Mouse (Mus musculus) embryonic facial prominence, embryonic 13.5 days (tissue): ENCODE data around the gene Csf3. TPM values are rescaled to one million over a fixed set of nuclear protein-coding genes. Genes with fewer than 3 reads are reported as not detected.

ENCODE experiments used
- polyA plus RNA-seq: library from polyadenylated mRNA; unstranded; fragments of >200 nt; fragmentation: Nextera tagmentation; extraction: Ambion mirVana; gene quantifications from 2 replicates; pipeline ENCODE4 v1.2.1, GENCODE M21; 2015

Gene Csf3
- polyA plus RNA-seq, 1 experiment from 2014 or later, result not detected

Other genes starting within 250 kb of the Csf3 start
- 0.27 and 0.58 TPM in 2 replicates for gene Ikzf3, start 155.2 kb upstream of the Csf3 start, polyA plus RNA-seq
- gene Zpbp2, start 150.2 kb upstream of the Csf3 start, polyA plus RNA-seq, result not detected in 2 replicates
- gene Ormdl3, start 113.9 kb upstream of the Csf3 start, polyA plus RNA-seq, result 69.4 and 71.9 TPM in 2 replicates
- not detected in 2 replicates for gene Lrrc3c, start 103.0 kb upstream of the Csf3 start, polyA plus RNA-seq
- 0.80 and 4.0 TPM in 2 replicates for gene Gm12355, start 75.6 kb upstream of the Csf3 start, polyA plus RNA-seq
- gene Gsdma3, start 74.9 kb upstream of the Csf3 start, polyA plus RNA-seq, result not detected in 2 replicates
- not detected in 2 replicates for gene Gsdma2, start 54.5 kb upstream of the Csf3 start, polyA plus RNA-seq
- gene Gsdma, start 36.9 kb upstream of the Csf3 start, polyA plus RNA-seq, result 0.28 and 0.48 TPM in 2 replicates
- gene Psmd3, start 18.7 kb upstream of the Csf3 start, polyA plus RNA-seq, result 196 and 207 TPM in 2 replicates
- gene Med24, start 28.2 kb downstream of the Csf3 start, polyA plus RNA-seq, result 63.8 and 65.0 TPM in 2 replicates
- gene Thra, start 39.4 kb downstream of the Csf3 start, polyA plus RNA-seq, result 46.5 and 47.3 TPM in 2 replicates
- 1.4 and 1.5 TPM in 2 replicates for gene Nr1d1, start 74.1 kb downstream of the Csf3 start, polyA plus RNA-seq
- gene Msl1, start 94.3 kb downstream of the Csf3 start, polyA plus RNA-seq, result 31.5 and 33.0 TPM in 2 replicates
- 39.0 and 40.3 TPM in 2 replicates for gene Casc3, start 103.6 kb downstream of the Csf3 start, polyA plus RNA-seq
- 3.9 and 4.7 TPM in 2 replicates for gene Rapgefl1, start 135.5 kb downstream of the Csf3 start, polyA plus RNA-seq
- gene Wipf2, start 162.4 kb downstream of the Csf3 start, polyA plus RNA-seq, result 6.3 and 6.8 TPM in 2 replicates
- gene Cdc6, start 206.5 kb downstream of the Csf3 start, polyA plus RNA-seq, result 26.9 and 31.5 TPM in 2 replicates
- 39.4 and 44.7 TPM in 2 replicates for gene Rara, start 226.6 kb downstream of the Csf3 start, polyA plus RNA-seq